In genomic region chr6:39611296-39611695, GRCm38 (mm10) we compare ENCODE assay signal across 27 mouse cellular contexts. TPM values are rescaled to one million over a fixed set of nuclear protein-coding genes. Genes with fewer than 3 reads are reported as not detected.
DNase-seq lines count a peak whose midpoint lies in the region; ATAC-seq and TF ChIP-seq lines count a peak whose summit lies in the region.
"Had no signal": no experiment of that assay in that cellular context is flagged by ENCODE, and none has a peak within 500 bp of the region (broad histone marks: within the 10 kb centered on the region; RNA-seq: fewer than 3 reads in every experiment).

No protein-coding gene starts in this region.

- CTCF ChIA-PET in Patski (lab: Charles Lee) = no interaction called here

- WGBS in kidney, adult 2 months = 53% methylated on average over 2 of the region's 2 CpGs

- H3K4me3 ChIP-seq in kidney, adult 2 months (ENCODE audit: insufficient read depth, low read depth, low read length) = no peak overlapping the region
- H3K4me3 ChIP-seq: embryonic facial prominence, embryonic 13.5 days; embryonic facial prominence, embryonic 15.5 days; erythroblast, embryonic 14.5 days; forebrain, embryonic 10.5 days; forebrain, embryonic 12.5 days had no signal

- TF ChIP-seq POLR2A in kidney, adult 2 months (IDR thresholded peaks at IDR 0.05; ENCODE audit: low read depth, low read length) = no peak

- peaks cover 5% of the 10 kb centered on the region for H3K36me3 ChIP-seq in kidney, adult 2 months (ENCODE audit: control insufficient read depth, insufficient read depth, low read length)

- no peaks in the 10 kb centered on the region for H3K27me3 ChIP-seq in kidney, adult 2 months (replicated peaks; ENCODE audit: control insufficient read depth, insufficient read depth, low read length)
- no peaks in the 10 kb centered on the region for H3K27me3 ChIP-seq in Patski
- H3K27me3 ChIP-seq: CH12.LX; embryonic facial prominence, embryonic 13.5 days; embryonic facial prominence, embryonic 15.5 days; forebrain, embryonic 12.5 days had no signal

- POLR2A ChIA-PET in Patski (lab: Charles Lee) = no interaction called here

- peak; percentile 57 for DNase-seq in kidney, adult 2 months
- no peak for DNase-seq in kidney, postnatal 14 days
- peak; percentile 60 for DNase-seq in kidney, adult 9 months
- no peak for DNase-seq in kidney, adult 18-20 months
- peak; percentile 6 for DNase-seq in Patski (ENCODE audit: low read depth, low spot score)
- DNase-seq: adrenal gland, adult 2 months; adrenal gland, postnatal 10 days; adrenal gland, postnatal 25 days; B cell, adult 2 months; cerebellum, adult 11 months; cerebellum, adult 18-20 months; cerebellum, adult 8-10 months; cerebellum, adult 9-11 months; cerebellum, postnatal 14 days; cerebellum, postnatal 36 days; embryo, embryonic 11 days had no signal

- H3K27ac ChIP-seq in kidney, adult 2 months (ENCODE audit: insufficient read depth, low read depth, low read length) = no peak overlapping the region
- H3K27ac ChIP-seq: embryonic facial prominence, embryonic 13.5 days; embryonic facial prominence, embryonic 15.5 days; forebrain, embryonic 10.5 days; forebrain, embryonic 12.5 days had no signal

- no peaks in the 10 kb centered on the region for H3K4me1 ChIP-seq in kidney, adult 2 months (ENCODE audit: control insufficient read depth, insufficient read depth, low read length)
- H3K4me1 ChIP-seq: embryonic facial prominence, embryonic 13.5 days; embryonic facial prominence, embryonic 15.5 days; forebrain, embryonic 10.5 days; forebrain, embryonic 12.5 days had no signal

- no peak for TF ChIP-seq CTCF in kidney, adult 2 months (conservative IDR thresholded peaks at IDR 0.05; ENCODE audit: insufficient read depth, insufficient read length, low read depth, low read length)
- TF ChIP-seq CTCF in Patski (IDR thresholded peaks at IDR 0.05) = no peak

- ATAC-seq in Patski = no peak
- ATAC-seq: CD4-positive, CD25-positive, alpha-beta regulatory T cell, adult 4 months; forebrain, embryonic 14.5 days; forebrain, embryonic 16.5 days had no signal

- in situ Hi-C loops in Patski (cut with MboI; ENCODE audit: low pct_unique_long_range_greater_than_20kb) = loop anchor here (25.0 kb wide), 1 partner anchor 176 kb away; no protein-coding TSS in a partner anchor

RNA-seq across cellular contexts. Expression of gene Ndufb2, which starts 18.9 kb away (rescaled TPM):
- polyA plus RNA-seq in kidney, adult 2 months (2012; rRNA removed) = 513 and 602 TPM in 2 replicates
- 219 TPM for polyA plus RNA-seq in Patski (2021)

RNA-seq across cellular contexts. Expression of gene Gm42420, which starts 25.7 kb away (rescaled TPM):
- 1.4 and 1.8 TPM in 2 replicates for polyA plus RNA-seq in kidney, adult 2 months (2012; rRNA removed)
- polyA plus RNA-seq in Patski (2021) = 2.2 TPM
- polyA plus RNA-seq: CD4-positive, CD25-positive, alpha-beta regulatory T cell, adult 4 months; embryonic facial prominence, embryonic 11.5 days; embryonic facial prominence, embryonic 13.5 days; erythroblast, embryonic 14.5 days; forebrain, embryonic 14.5 days; forebrain, embryonic 16.5 days; G1E had no signal

RNA-seq across cellular contexts. Expression of gene Adck2, which starts 37.6 kb away (rescaled TPM):
- polyA plus RNA-seq in kidney, adult 2 months (2012; rRNA removed) = 11.0 and 15.3 TPM in 2 replicates
- 19.6 TPM for polyA plus RNA-seq in Patski (2021)

RNA-seq across cellular contexts. Expression of gene Dennd2a, which starts 53.6 kb away (rescaled TPM):
- polyA plus RNA-seq in kidney, adult 2 months (2012; rRNA removed) = 6.3 and 6.6 TPM in 2 replicates
- polyA plus RNA-seq in Patski (2021) = 52.7 TPM
- polyA plus RNA-seq: erythroblast, embryonic 14.5 days; G1E had no signal

Comparison
In these comparisons a context has a peak if more than half of its experiments do, and no peak if none do; other contexts are left out.
1. DNase-seq: peak in kidney, adult 2 months (single experiment), kidney, adult 9 months (single experiment) and Patski (single experiment); none in kidney, postnatal 14 days (single experiment) and kidney, adult 18-20 months (single experiment).